Mouse (Mus musculus): ENCODE measurements around the gene Ccn1. TPM values are rescaled to one million over a fixed set of nuclear protein-coding genes. Genes with fewer than 3 reads are reported as not detected.

Gene Ccn1
- polyA plus RNA-seq, 1 experiment from 2014 or later, result 9.1 TPM

DNA sequence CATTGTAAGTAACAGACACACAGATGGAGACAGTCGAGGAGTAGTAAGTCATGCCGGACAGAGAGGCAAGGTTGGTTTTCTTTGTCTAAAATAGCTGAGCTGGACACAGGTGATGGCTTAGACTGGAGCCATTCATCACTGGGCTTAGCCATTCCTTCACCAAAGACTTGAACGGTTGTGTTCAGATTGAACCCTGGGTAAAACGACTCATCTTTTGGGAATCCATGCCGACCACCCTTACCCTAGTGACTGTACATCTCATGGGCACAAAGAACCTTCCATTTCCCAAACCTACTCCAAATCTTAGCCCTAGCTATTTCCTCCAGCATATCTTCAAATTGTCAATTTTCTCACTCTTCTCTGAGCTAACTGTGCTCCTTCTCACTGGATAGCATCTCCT is 30.9 kb upstream of the Ccn1 start:
- no peak for ATAC-seq (ENCODE audit: low read depth)
- Histone ChIP-seq H3K4me1 (ENCODE audit: control insufficient read depth, low read depth, low read length) (no peaks in the 10 kb centered on the region; the same call in 1 of the 2 replicates), H3K27ac (ENCODE audit: low read length) (no peak overlapping the region), H3K36me3 (ENCODE audit: control insufficient read depth, insufficient read depth) (no peaks in the 10 kb centered on the region), H3K4me3 (ENCODE audit: low read depth, low read length) (no peak overlapping the region), H3K9me3 (replicated peaks; ENCODE audit: control insufficient read depth, low read length) (no peaks in the 10 kb centered on the region), H3K27me3 (ENCODE audit: control insufficient read depth, insufficient read depth, low read depth, low read length) (no peaks in the 10 kb centered on the region), H3K9ac (ENCODE audit: low read depth, low read length) (no peak overlapping the region), H3K4me2 (ENCODE audit: low read depth, low read length) (no peak overlapping the region)
- WGBS (ENCODE audit: insufficient replicate concordance), result 74% methylated on average over 5 of the region's 5 CpGs

DNA sequence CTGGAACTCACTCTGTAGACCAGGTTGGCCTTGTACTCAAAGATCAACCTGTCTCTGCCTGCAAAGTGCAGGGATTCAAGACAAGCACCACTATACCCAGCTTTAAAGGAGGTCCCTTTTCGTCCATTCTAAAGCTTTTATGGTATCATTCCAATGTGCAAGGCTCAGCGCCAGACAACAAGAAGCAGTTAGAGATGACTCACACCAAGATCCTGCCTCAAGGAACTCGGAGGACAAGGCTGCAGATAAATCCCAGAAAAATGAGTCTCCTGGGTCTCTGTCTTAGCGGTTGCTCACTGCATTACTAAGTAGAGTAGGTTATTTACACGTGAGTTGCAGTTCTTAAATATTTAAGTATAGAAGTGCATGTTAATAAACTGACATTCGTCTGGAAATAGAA is 26.4 kb upstream of the Ccn1 start:
- 57% methylated on average over 6 of the region's 6 CpGs for WGBS (ENCODE audit: insufficient replicate concordance)
- ATAC-seq (ENCODE audit: low read depth), result no peak
- Histone ChIP-seq H3K27ac (ENCODE audit: low read length) (no peak overlapping the region), H3K4me3 (ENCODE audit: low read depth, low read length) (no peak overlapping the region), H3K9ac (ENCODE audit: low read depth, low read length) (no peak overlapping the region), H3K4me2 (ENCODE audit: low read depth, low read length) (no peak overlapping the region), H3K4me1 (ENCODE audit: control insufficient read depth, low read depth, low read length) (no peaks in the 10 kb centered on the region), H3K36me3 (ENCODE audit: control insufficient read depth, insufficient read depth) (no peaks in the 10 kb centered on the region), H3K9me3 (replicated peaks; ENCODE audit: control insufficient read depth, low read length) (no peaks in the 10 kb centered on the region), H3K27me3 (ENCODE audit: control insufficient read depth, insufficient read depth, low read depth, low read length) (no peaks in the 10 kb centered on the region)

DNA sequence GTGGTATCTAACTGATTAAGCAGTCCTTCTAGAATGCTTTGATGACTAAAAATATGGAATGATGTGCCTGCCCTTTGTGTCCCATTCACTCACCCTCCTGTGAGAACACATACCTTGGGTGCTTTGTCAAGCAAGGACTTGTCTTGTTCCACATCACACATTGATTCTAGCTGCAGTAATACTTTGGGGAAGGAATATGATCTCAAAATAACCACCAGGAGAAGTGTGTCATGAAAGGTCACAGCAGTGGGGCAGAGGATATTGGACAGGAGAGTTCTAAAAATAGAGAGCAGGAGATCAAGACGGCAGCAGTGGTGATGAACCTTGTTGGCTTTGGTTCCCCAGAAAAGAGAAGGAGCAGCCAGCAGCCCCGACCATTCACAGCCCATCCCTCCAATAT is 25.0 kb upstream of the Ccn1 start:
- Histone ChIP-seq H3K4me2 (ENCODE audit: low read depth, low read length) (no peak overlapping the region), H3K27ac (ENCODE audit: low read length) (no peak overlapping the region), H3K9ac (ENCODE audit: low read depth, low read length) (no peak overlapping the region), H3K27me3 (ENCODE audit: control insufficient read depth, insufficient read depth, low read depth, low read length) (no peaks in the 10 kb centered on the region), H3K36me3 (ENCODE audit: control insufficient read depth, insufficient read depth) (no peaks in the 10 kb centered on the region), H3K4me1 (ENCODE audit: control insufficient read depth, low read depth, low read length) (no peaks in the 10 kb centered on the region), H3K4me3 (ENCODE audit: low read depth, low read length) (no peak overlapping the region), H3K9me3 (replicated peaks; ENCODE audit: control insufficient read depth, low read length) (no peaks in the 10 kb centered on the region)
- WGBS (ENCODE audit: insufficient replicate concordance), result 24% methylated on average over 2 of the region's 2 CpGs
- ATAC-seq (ENCODE audit: low read depth), result no peak

DNA sequence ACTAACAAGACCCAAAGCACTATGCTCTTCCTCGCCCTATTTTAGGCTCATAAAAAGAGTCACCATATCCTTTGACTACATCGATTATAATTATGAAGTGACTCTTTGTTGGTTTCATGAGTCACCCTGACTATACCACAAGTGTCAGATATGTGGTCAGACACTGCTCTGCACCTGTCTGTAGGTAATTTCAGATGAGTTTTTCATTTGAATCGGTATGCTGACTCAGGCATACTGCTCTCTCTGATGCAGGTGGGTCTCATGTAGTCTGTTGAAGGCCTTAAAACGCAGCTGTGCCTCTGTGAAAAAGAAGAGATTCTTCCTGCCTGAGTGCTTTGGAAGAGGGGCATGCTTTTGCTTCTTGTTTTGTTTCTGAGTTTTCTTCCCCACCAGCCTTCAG is 16.6 kb upstream of the Ccn1 start:
- Histone ChIP-seq H3K27ac (ENCODE audit: low read length) (no peak overlapping the region), H3K9ac (ENCODE audit: low read depth, low read length) (no peak overlapping the region), H3K4me3 (ENCODE audit: low read depth, low read length) (no peak overlapping the region), H3K4me2 (ENCODE audit: low read depth, low read length) (no peak overlapping the region), H3K4me1 (ENCODE audit: control insufficient read depth, low read depth, low read length) (no peaks in the 10 kb centered on the region), H3K9me3 (replicated peaks; ENCODE audit: control insufficient read depth, low read length) (no peaks in the 10 kb centered on the region), H3K36me3 (ENCODE audit: control insufficient read depth, insufficient read depth) (no peaks in the 10 kb centered on the region), H3K27me3 (ENCODE audit: control insufficient read depth, insufficient read depth, low read depth, low read length) (no peaks in the 10 kb centered on the region)
- WGBS (ENCODE audit: insufficient replicate concordance), result 71% methylated on average over 4 of the region's 4 CpGs
- no peak for ATAC-seq (ENCODE audit: low read depth)

DNA sequence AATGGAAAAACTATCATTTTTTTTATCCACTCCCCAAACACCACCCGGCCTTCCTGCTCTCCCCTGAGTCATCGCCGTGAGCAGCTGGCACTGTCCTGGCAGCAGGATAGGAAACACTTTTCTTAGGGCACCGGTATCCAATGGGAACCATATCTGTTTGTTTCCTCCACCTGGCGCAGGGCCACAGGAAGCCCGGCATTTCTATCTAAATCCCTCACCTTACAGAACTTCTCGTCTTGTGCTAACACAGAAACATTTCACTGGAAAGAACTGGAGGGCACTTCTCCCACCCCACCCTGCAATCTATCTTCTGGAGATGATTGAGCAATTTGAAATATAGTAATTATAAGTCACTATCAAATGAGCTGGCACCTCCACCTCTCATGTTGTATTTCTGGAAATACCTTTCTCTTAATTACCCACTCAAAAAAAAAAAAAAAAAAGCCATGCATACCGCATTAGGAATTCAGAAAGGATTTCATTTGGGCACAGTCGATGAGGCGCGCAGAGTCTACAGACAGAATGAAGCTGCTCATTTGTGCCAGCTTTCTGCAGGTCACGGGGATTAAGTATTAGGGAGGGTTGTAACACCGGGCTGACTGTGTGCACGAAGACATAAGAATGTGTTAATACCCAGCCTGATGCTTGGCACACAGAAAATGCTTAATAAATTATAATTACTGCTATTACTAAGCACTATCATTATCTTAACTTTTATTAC is 7.4 kb upstream of the Ccn1 start:
- Histone ChIP-seq H3K36me3 (ENCODE audit: control insufficient read depth, insufficient read depth) (no peaks in the 10 kb centered on the region), H3K27me3 (ENCODE audit: control insufficient read depth, insufficient read depth, low read depth, low read length) (peaks cover 14% of the 10 kb centered on the region), H3K9ac (ENCODE audit: low read depth, low read length) (no peak overlapping the region), H3K9me3 (replicated peaks; ENCODE audit: control insufficient read depth, low read length) (no peaks in the 10 kb centered on the region), H3K4me2 (ENCODE audit: low read depth, low read length) (no peak overlapping the region), H3K27ac (ENCODE audit: low read length) (no peak overlapping the region), H3K4me1 (ENCODE audit: control insufficient read depth, low read depth, low read length) (no peaks in the 10 kb centered on the region; the same call in 1 of the 2 replicates), H3K4me3 (ENCODE audit: low read depth, low read length) (no peak overlapping the region)
- ATAC-seq (ENCODE audit: low read depth), result no peak
- 72% methylated on average over 14 of the region's 14 CpGs for WGBS (ENCODE audit: insufficient replicate concordance)

DNA sequence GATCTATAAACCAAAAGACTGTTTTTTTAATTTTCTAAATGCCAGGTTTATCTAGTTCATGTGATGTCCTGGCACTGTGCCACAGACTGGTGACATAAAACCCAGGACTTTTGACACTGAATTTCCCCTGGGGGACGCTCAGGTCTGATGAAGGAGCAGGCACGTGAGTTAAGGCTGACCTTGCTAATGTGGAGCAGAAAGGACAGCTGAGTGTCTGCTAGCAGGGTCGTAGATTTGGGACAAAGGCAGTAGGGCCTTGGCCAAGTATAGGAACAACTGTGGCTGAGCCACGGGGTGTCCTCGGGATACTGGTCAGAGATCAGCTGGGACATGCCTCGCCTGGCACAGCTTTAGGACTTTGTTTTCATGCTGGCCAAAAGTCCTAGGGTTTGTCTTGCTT is 5.2 kb upstream of the Ccn1 start:
- ATAC-seq (ENCODE audit: low read depth), result no peak
- Histone ChIP-seq H3K4me2 (ENCODE audit: low read depth, low read length) (no peak overlapping the region), H3K4me3 (ENCODE audit: low read depth, low read length) (no peak overlapping the region), H3K9me3 (replicated peaks; ENCODE audit: control insufficient read depth, low read length) (no peaks in the 10 kb centered on the region), H3K9ac (ENCODE audit: low read depth, low read length) (no peak overlapping the region), H3K27ac (ENCODE audit: low read length) (no peak overlapping the region), H3K27me3 (ENCODE audit: control insufficient read depth, insufficient read depth, low read depth, low read length) (peaks cover 36% of the 10 kb centered on the region), H3K36me3 (ENCODE audit: control insufficient read depth, insufficient read depth) (no peaks in the 10 kb centered on the region), H3K4me1 (ENCODE audit: control insufficient read depth, low read depth, low read length) (no peaks in the 10 kb centered on the region; the same call in 1 of the 2 replicates)
- 61% methylated on average over 6 of the region's 6 CpGs for WGBS (ENCODE audit: insufficient replicate concordance)

DNA sequence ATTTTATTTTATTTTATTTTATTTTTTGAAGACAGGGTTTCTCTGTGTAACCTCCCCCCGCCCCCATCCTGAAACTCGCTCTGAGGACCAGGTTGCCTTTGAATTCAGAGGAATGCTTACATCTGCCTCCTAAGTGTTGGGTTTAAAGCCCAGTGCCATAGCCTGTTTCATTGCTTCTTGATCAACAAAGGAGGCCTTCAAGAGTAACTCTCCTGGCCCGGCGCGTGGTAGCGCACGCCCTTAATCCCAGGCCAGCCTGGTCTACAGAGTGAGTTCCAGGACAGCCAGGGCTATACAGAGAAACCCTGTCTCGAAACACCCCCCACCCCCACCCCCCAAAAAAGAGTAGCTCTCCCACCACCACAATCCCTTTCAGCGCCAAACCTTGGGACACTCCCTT is 4.2 kb upstream of the Ccn1 start:
- Histone ChIP-seq H3K9ac (ENCODE audit: low read depth, low read length) (no peak overlapping the region), H3K9me3 (replicated peaks; ENCODE audit: control insufficient read depth, low read length) (no peaks in the 10 kb centered on the region), H3K27me3 (ENCODE audit: control insufficient read depth, insufficient read depth, low read depth, low read length) (peaks cover 45% of the 10 kb centered on the region), H3K36me3 (ENCODE audit: control insufficient read depth, insufficient read depth) (no peaks in the 10 kb centered on the region), H3K4me1 (ENCODE audit: control insufficient read depth, low read depth, low read length) (no peaks in the 10 kb centered on the region; the same call in 1 of the 2 replicates), H3K4me2 (ENCODE audit: low read depth, low read length) (no peak overlapping the region), H3K27ac (ENCODE audit: low read length) (no peak overlapping the region), H3K4me3 (ENCODE audit: low read depth, low read length) (no peak overlapping the region)
- ATAC-seq (ENCODE audit: low read depth), result no peak
- WGBS (ENCODE audit: insufficient replicate concordance), result 71% methylated on average over 9 of the region's 9 CpGs

DNA sequence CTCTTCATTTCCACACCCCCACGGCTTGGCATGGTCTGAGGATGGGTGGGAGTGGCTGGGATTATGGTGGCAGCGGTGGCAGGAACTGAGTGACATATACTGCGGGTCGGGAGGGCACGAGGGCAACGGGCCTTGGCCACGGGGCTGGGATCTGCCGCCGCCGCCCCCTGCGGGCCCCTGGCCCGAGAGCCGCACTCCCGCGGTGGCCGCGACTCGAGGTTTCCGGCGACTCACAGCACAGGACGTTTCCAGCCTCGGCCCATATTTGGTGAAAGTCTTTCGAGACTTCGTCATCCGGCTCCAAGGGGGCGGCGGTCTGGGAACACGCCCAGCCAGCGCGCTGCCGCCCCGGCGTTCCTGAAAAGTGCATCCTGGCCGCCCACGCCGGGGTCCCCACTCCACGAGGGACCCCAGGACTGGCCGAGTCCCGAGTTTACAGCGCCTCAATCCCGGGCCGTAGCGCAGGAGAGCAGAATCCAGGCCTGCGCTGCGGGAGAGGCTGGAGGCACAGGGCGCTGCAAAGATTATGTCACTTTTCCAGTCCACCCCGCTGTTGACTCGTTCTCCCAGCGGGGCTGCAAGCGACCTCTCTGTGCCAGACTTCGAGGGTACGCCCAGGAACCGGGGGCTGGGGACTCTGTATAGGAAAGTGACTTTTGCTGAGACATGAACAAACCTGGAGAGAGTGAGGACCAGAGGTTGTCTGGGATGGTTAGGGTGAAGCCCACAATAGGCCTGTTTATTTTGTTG is 3.6 kb upstream of the Ccn1 start:
- under 1% methylated on average over 52 of the region's 53 CpGs for WGBS (ENCODE audit: insufficient replicate concordance)
- peak overlapping the region; percentile 49 for H3K4me3 ChIP-seq (ENCODE audit: low read depth, low read length)
- peak overlapping the region; percentile 34; the same call in 1 of the 2 replicates for H3K9ac ChIP-seq (ENCODE audit: low read depth, low read length)
- H3K4me2 ChIP-seq (ENCODE audit: low read depth, low read length), result peak overlapping the region; percentile 55
- H3K4me1 ChIP-seq (ENCODE audit: control insufficient read depth, low read depth, low read length), result no peaks in the 10 kb centered on the region; the same call in 1 of the 2 replicates
- H3K9me3 ChIP-seq (replicated peaks; ENCODE audit: control insufficient read depth, low read length), result no peaks in the 10 kb centered on the region
- peaks cover 51% of the 10 kb centered on the region for H3K27me3 ChIP-seq (ENCODE audit: control insufficient read depth, insufficient read depth, low read depth, low read length)
- peak; percentile 44 for ATAC-seq (ENCODE audit: low read depth)
- H3K36me3 ChIP-seq (ENCODE audit: control insufficient read depth, insufficient read depth), result no peaks in the 10 kb centered on the region
- H3K27ac ChIP-seq (ENCODE audit: low read length), result no peak overlapping the region

Data from liver, embryonic 16.5 days (tissue).